24 mouse cellular contexts compared by ENCODE assay signal in genomic region chr6:129326568-129327150, GRCm38 (mm10). TPM values are rescaled to one million over a fixed set of nuclear protein-coding genes. Genes with fewer than 3 reads are reported as not detected.
DNase-seq lines count a peak whose midpoint lies in the region; ATAC-seq and TF ChIP-seq lines count a peak whose summit lies in the region.
"Had no signal": no experiment of that assay in that cellular context is flagged by ENCODE, and none has a peak within 500 bp of the region (broad histone marks: within the 10 kb centered on the region; RNA-seq: fewer than 3 reads in every experiment).

No protein-coding gene starts in this region.

- H3K4me1 ChIP-seq in forebrain, postnatal 0 days (ENCODE audit: insufficient read depth) = no peaks in the 10 kb centered on the region
- no peaks in the 10 kb centered on the region for H3K4me1 ChIP-seq in forebrain, embryonic 15.5 days
- H3K4me1 ChIP-seq in lung, adult 2 months (ENCODE audit: control insufficient read depth, insufficient read depth, low read length) = no peaks in the 10 kb centered on the region
- H3K4me1 ChIP-seq: limb, embryonic 15.5 days; midbrain, embryonic 13.5 days; neural tube, embryonic 13.5 days had no signal

- no peak for TF ChIP-seq CTCF in forebrain, postnatal 0 days (IDR thresholded peaks at IDR 0.05; ENCODE audit: low read depth)
- no peak for TF ChIP-seq CTCF in lung, adult 2 months (IDR thresholded peaks at IDR 0.05; ENCODE audit: insufficient read depth, low read length)

- no peak overlapping the region for H3ac ChIP-seq in myocyte (ENCODE audit: control insufficient read depth, insufficient read length)

- peak; percentile 27 for DNase-seq in forebrain, postnatal 0 days
- DNase-seq in lung, postnatal 36 days = peak; percentile 25
- no peak for DNase-seq in lung, adult 2 months
- peak; percentile 49 for DNase-seq in T-cell, adult 2 months (ENCODE audit: low spot score)
- no peak for DNase-seq in heart, postnatal 25 days (ENCODE audit: low spot score)
- no peak for DNase-seq in heart, adult 8-10 months (ENCODE audit: low spot score)
- DNase-seq: cerebellum, adult 11-12 months; heart, adult 2 months; heart, postnatal 36 days; kidney, postnatal 36 days; retina, postnatal 1 day had no signal

- WGBS in forebrain, postnatal 0 days = 53% methylated on average over 13 of the region's 13 CpGs
- WGBS in forebrain, embryonic 15.5 days = 64% methylated on average over 13 of the region's 13 CpGs
- 30% methylated on average over 13 of the region's 13 CpGs for WGBS in lung, adult 2 months

- ATAC-seq in forebrain, postnatal 0 days = no peak
- no peak for ATAC-seq in forebrain, embryonic 15.5 days (replicated peaks)
- ATAC-seq: intestine, postnatal 0 days; midbrain, embryonic 13.5 days had no signal

- no peaks in the 10 kb centered on the region for H3K27me3 ChIP-seq in forebrain, postnatal 0 days (ENCODE audit: insufficient read depth, low read length)
- H3K27me3 ChIP-seq in forebrain, embryonic 15.5 days = no peaks in the 10 kb centered on the region
- H3K27me3 ChIP-seq in myocyte (ENCODE audit: control insufficient read depth, insufficient read depth, insufficient read length) = no peaks in the 10 kb centered on the region
- H3K27me3 ChIP-seq: limb, embryonic 15.5 days; midbrain, embryonic 13.5 days; neural tube, embryonic 13.5 days had no signal

- H3K36me3 ChIP-seq in forebrain, postnatal 0 days (ENCODE audit: insufficient read depth) = no peaks in the 10 kb centered on the region
- no peaks in the 10 kb centered on the region for H3K36me3 ChIP-seq in forebrain, embryonic 15.5 days
- no peaks in the 10 kb centered on the region for H3K36me3 ChIP-seq in myocyte (ENCODE audit: control insufficient read depth, insufficient read depth)
- H3K36me3 ChIP-seq: limb, embryonic 15.5 days; midbrain, embryonic 13.5 days; neural tube, embryonic 13.5 days had no signal

- no peak overlapping the region for H3K4me2 ChIP-seq in forebrain, postnatal 0 days (ENCODE audit: low read depth)
- H3K4me2 ChIP-seq in forebrain, embryonic 15.5 days (replicated peaks) = no peak overlapping the region
- H3K4me2 ChIP-seq in myocyte (ENCODE audit: low read depth) = peak overlapping the region; percentile 51
- H3K4me2 ChIP-seq: limb, embryonic 15.5 days; midbrain, embryonic 13.5 days; neural tube, embryonic 13.5 days had no signal

- no peak overlapping the region for H3K4me3 ChIP-seq in forebrain, postnatal 0 days (ENCODE audit: low read depth, low read length)
- no peak overlapping the region for H3K4me3 ChIP-seq in forebrain, embryonic 15.5 days
- H3K4me3 ChIP-seq in lung, adult 2 months (replicated peaks; ENCODE audit: extremely low read depth, low read depth, low read length) = no peak overlapping the region
- H3K4me3 ChIP-seq in myocyte = no peak overlapping the region
- H3K4me3 ChIP-seq: heart, adult 2 months; limb, embryonic 15.5 days; midbrain, embryonic 13.5 days; neural tube, embryonic 13.5 days had no signal

- H3K79me2 ChIP-seq in myocyte (ENCODE audit: control insufficient read depth, insufficient read depth) = no peaks in the 10 kb centered on the region

- H3K27ac ChIP-seq in forebrain, postnatal 0 days (ENCODE audit: low read depth, low read length) = no peak overlapping the region
- H3K27ac ChIP-seq in forebrain, embryonic 15.5 days (replicated peaks) = no peak overlapping the region
- H3K27ac ChIP-seq: heart, adult 2 months; limb, embryonic 15.5 days; midbrain, embryonic 13.5 days; neural tube, embryonic 13.5 days had no signal

- no peaks in the 10 kb centered on the region for H3K9me3 ChIP-seq in forebrain, postnatal 0 days (ENCODE audit: low read length)
- no peaks in the 10 kb centered on the region for H3K9me3 ChIP-seq in forebrain, embryonic 15.5 days
- H3K9me3 ChIP-seq: limb, embryonic 15.5 days; midbrain, embryonic 13.5 days; neural tube, embryonic 13.5 days had no signal

- intact Hi-C loops in heart, postnatal 25 days (cut with DNase I) = no loop called here

- no peak for TF ChIP-seq POLR2A in lung, adult 2 months (IDR thresholded peaks at IDR 0.05; ENCODE audit: borderline replicate concordance, extremely low read depth, low read depth, low read length)
- no peak for TF ChIP-seq POLR2A in myocyte (IDR thresholded peaks at IDR 0.05; ENCODE audit: insufficient read length, low read depth)

- no peak overlapping the region for H3K9ac ChIP-seq in forebrain, postnatal 0 days
- no peak overlapping the region for H3K9ac ChIP-seq in forebrain, embryonic 15.5 days (replicated peaks)
- H3K9ac ChIP-seq: limb, embryonic 15.5 days; midbrain, embryonic 13.5 days; neural tube, embryonic 13.5 days had no signal

TF ChIP-seq in myocyte, 11 proteins besides CTCF, POLR2A, EP300 and RAD21:
- TF ChIP-seq CEBPB (IDR thresholded peaks at IDR 0.05; ENCODE audit: insufficient read depth, poor library complexity, severe bottlenecking) = peak; percentile 21; the same call in 1 of the 2 replicates
- TF ChIP-seq TCF12 (IDR thresholded peaks at IDR 0.05; ENCODE audit: insufficient read depth, poor library complexity, severe bottlenecking) = no peak

RNA-seq across cellular contexts. Expression of gene 4922502D21Rik, which starts 4.9 kb away (rescaled TPM):
- total RNA-seq in forebrain, postnatal 0 days (2014; rRNA removed) = not detected in 2 replicates
- not detected in 2 replicates for polyA plus RNA-seq in forebrain, postnatal 0 days (2015; fragmentation: Nextera tagmentation; extraction: Ambion mirVana)
- not detected in 2 replicates for polyA plus RNA-seq in forebrain, embryonic 15.5 days (2015; fragmentation: Nextera tagmentation; extraction: Ambion mirVana)
- polyA plus RNA-seq in lung, adult 2 months (2012; rRNA removed) = not detected in 2 replicates
- polyA plus RNA-seq in myocyte (2012; fragmentation: generic; extraction: Trizol) = not detected
- not detected for total RNA-seq in heart, postnatal 25 days (2021)
- not detected for total RNA-seq in heart, adult 8-10 months (2022)
- total RNA-seq: adrenal gland, postnatal 4 days; gastrocnemius, adult 18-20 months; heart, adult 2 months; heart, postnatal 36 days; left cerebral cortex, adult 18-20 months had no signal
- polyA plus RNA-seq: intestine, postnatal 0 days; limb, embryonic 15.5 days; lung, embryonic 16.5 days; midbrain, embryonic 13.5 days; neural tube, embryonic 13.5 days; spleen, adult 2 months; urinary bladder, adult 2 months had no signal

RNA-seq across cellular contexts. Expression of gene Clec12a, which starts 15.8 kb away (rescaled TPM):
- 0.15 and 2.7 TPM in 2 replicates for total RNA-seq in forebrain, postnatal 0 days (2014; rRNA removed)
- 0.12 and 0.23 TPM in 2 replicates for polyA plus RNA-seq in forebrain, postnatal 0 days (2015; fragmentation: Nextera tagmentation; extraction: Ambion mirVana)
- polyA plus RNA-seq in forebrain, embryonic 15.5 days (2015; fragmentation: Nextera tagmentation; extraction: Ambion mirVana) = 0.11 and 0.13 TPM in 2 replicates
- polyA plus RNA-seq in lung, adult 2 months (2012; rRNA removed) = 1.9 and 4.6 TPM in 2 replicates
- not detected for polyA plus RNA-seq in myocyte (2012; fragmentation: generic; extraction: Trizol)
- total RNA-seq in heart, postnatal 25 days (2021) = 1 to 10 TPM; 1.1 TPM
- total RNA-seq in heart, adult 8-10 months (2022) = 1 to 10 TPM in 1 of 4 experiments, under 1 TPM in 3; 0.43 to 1.2 (median 0.70) TPM

RNA-seq across cellular contexts. Expression of gene Cd69, which starts 51.4 kb away (rescaled TPM):
- total RNA-seq in forebrain, postnatal 0 days (2014; rRNA removed) = not detected in 2 replicates
- 0.13 TPM in 1 of 2 replicates, not detected in the other for polyA plus RNA-seq in forebrain, postnatal 0 days (2015; fragmentation: Nextera tagmentation; extraction: Ambion mirVana)
- not detected in 2 replicates for polyA plus RNA-seq in forebrain, embryonic 15.5 days (2015; fragmentation: Nextera tagmentation; extraction: Ambion mirVana)
- polyA plus RNA-seq in lung, adult 2 months (2012; rRNA removed) = 0.54 and 1.3 TPM in 2 replicates
- 0.23 TPM for polyA plus RNA-seq in myocyte (2012; fragmentation: generic; extraction: Trizol)
- total RNA-seq in heart, postnatal 25 days (2021) = under 1 TPM in 1 of 2 experiments, not detected in 1; 0.34 TPM
- total RNA-seq in heart, adult 8-10 months (2022) = under 1 TPM in 1 of 4 experiments, not detected in 3; 0.16 TPM
- total RNA-seq: left cerebral cortex, adult 18-20 months had no signal
- polyA plus RNA-seq: midbrain, embryonic 13.5 days; neural tube, embryonic 13.5 days; testis, adult 2 months had no signal

RNA-seq across cellular contexts. Expression of gene Clec12b, which starts 59.0 kb away (rescaled TPM):
- total RNA-seq in forebrain, postnatal 0 days (2014; rRNA removed) = not detected in 2 replicates
- polyA plus RNA-seq in forebrain, postnatal 0 days (2015; fragmentation: Nextera tagmentation; extraction: Ambion mirVana) = 0.16 and 0.18 TPM in 2 replicates
- polyA plus RNA-seq in forebrain, embryonic 15.5 days (2015; fragmentation: Nextera tagmentation; extraction: Ambion mirVana) = 0.14 TPM in 1 of 2 replicates, not detected in the other
- polyA plus RNA-seq in lung, adult 2 months (2012; rRNA removed) = 1.2 and 1.5 TPM in 2 replicates
- not detected for polyA plus RNA-seq in myocyte (2012; fragmentation: generic; extraction: Trizol)
- total RNA-seq in heart, postnatal 25 days (2021) = under 1 TPM; 0.22 to 0.31 TPM
- under 1 TPM in 1 of 4 experiments, not detected in 3; 0.25 TPM for total RNA-seq in heart, adult 8-10 months (2022)
- total RNA-seq: gastrocnemius, adult 18-20 months; left cerebral cortex, adult 18-20 months had no signal
- polyA plus RNA-seq: limb, embryonic 15.5 days; neural tube, embryonic 13.5 days; spleen, adult 2 months had no signal

Comparison
In these comparisons a context has a peak if more than half of its experiments do, and no peak if none do; other contexts are left out.
1. DNase-seq: peak in forebrain, postnatal 0 days (single experiment), lung, postnatal 36 days (single experiment) and T-cell, adult 2 months (single experiment); none in lung, adult 2 months (single experiment), heart, postnatal 25 days (single experiment) and heart, adult 8-10 months (single experiment).